Mouse (Mus musculus) right cerebral cortex, postnatal 4 days (tissue): ENCODE measurements around the gene Ppp4r3a.
"Not testable (repeated sequence)": the region's sequence is repeated elsewhere in the genome, so short reads cannot be mapped to it uniquely, and the experiment has no call there.

ENCODE experiments used
- DNase-seq: peaks from one replicate; pipeline ENCODE4 v3.0.0-alpha.2; 2022

The Ppp4r3a gene

GRCm38 (mm10) chr12:101028247-101028953 is 55.1 kb downstream of the Ppp4r3a start:
- DNase-seq: no peak

- no peak for DNase-seq
Measured at GRCm38 (mm10) chr12:101027451-101028246, 55.9 kb downstream of the Ppp4r3a start.

GRCm38 (mm10) chr12:101026946-101027345 is 56.6 kb downstream of the Ppp4r3a start:
- DNase-seq: no peak

DNA sequence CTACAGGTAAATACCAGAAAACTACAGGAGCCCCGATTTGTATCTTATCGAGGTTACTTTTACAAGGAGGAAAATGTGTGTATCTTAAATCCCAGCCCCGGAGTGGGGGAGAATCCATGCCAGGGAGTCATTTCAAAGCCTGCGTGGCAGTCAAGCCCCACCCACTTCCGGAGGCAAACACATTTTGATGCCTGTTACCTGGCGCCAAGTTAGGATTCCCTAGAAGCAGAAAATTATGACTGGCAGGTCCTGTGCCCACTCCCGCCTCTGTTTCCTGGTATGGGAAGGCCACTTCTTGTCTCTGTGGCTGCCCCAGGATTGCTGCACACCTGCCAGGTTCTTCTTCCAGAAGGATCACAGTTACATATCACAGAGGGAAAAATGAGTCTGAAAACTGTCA is 57.0 kb downstream of the Ppp4r3a start:
- DNase-seq: no peak

DNA sequence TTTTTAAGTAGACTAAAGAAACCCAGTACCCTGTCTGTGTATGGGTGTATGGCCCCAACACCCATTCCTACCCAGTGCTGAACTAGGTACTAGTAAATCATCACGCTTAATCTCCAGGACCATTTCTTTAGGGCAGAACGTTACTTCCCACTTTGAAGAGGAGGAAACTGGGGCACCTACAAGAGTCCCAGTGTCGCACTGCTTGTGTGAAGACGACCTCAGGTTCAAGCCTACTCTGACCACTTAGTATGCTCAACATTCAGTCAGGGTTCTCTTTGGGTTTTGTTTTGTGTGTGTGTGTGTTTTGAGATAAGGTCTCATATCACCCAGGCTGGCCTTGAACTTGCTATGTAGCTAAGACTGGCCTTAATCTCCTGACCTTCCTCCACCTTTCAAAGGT is 57.5 kb downstream of the Ppp4r3a start:
- DNase-seq: no peak

- no peak for DNase-seq
Measured at GRCm38 (mm10) chr12:101025379-101025778, 58.1 kb downstream of the Ppp4r3a start.

- DNase-seq: no peak
Measured at GRCm38 (mm10) chr12:101024824-101025223, 58.7 kb downstream of the Ppp4r3a start.

DNA sequence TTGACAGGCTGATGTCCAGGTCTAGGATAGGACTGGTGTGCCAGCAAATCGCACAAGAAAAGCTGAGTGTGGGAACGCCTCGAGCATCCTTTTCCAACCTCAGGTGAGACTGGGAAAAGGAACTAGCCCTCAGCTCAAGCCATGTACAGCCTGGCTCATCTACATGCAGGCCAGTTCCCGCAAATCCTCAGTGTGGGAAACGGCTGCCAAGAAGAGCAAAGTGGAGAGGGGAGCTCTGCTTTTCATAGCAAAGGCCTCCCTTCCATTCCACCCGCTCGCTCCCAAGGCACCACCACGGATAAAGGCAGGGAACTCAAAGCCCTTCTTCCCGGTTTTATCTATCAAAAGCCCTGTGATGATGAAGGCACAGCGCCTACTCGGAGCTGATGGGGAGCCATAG is 60.4 kb downstream of the Ppp4r3a start:
- no peak for DNase-seq

GRCm38 (mm10) chr12:101022353-101022752 is 61.1 kb downstream of the Ppp4r3a start:
- no peak for DNase-seq

- DNase-seq: no peak
Measured at GRCm38 (mm10) chr12:101021484-101022226, 61.8 kb downstream of the Ppp4r3a start.

DNA sequence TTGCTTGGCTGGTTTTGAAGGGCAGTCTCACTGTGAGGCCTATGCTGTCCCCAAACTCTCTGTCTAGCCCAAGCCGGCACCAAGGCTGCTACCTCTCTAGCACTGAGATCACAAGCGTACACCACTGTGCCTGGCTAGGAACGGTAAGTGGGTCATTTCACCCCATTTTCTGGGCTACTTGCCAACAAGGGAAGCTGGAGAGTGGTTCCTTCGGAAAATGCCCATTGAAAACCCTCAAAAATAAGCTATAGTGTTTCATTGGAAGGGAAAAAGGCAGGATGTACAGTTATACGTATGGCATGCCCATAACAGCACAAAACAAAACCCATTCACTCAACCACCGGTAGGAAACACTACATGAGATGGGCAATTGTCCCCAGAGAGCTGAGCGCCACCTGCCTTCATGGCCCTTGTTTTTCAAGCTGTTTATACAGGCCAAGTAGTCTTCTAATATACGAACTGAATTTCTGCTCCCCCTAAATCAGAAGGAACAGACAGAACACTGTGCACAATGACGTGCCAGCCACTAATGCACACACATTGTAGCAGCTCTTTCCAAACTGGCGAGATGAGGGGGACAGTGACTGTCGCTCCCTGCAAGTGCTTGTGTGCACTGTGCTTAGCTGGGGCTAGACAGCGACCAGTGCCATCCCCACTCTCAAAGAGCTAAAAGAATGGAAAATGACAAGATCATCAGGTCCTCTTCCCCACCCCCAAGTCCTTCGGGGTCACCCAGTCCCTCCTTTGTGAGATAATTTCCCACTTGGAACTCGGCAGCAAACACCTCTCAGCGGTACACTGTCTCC is 63.1 kb downstream of the Ppp4r3a start:
- DNase-seq: no peak

GRCm38 (mm10) chr12:101019443-101019842 is 64.1 kb downstream of the Ppp4r3a start:
- no peak for DNase-seq

DNA sequence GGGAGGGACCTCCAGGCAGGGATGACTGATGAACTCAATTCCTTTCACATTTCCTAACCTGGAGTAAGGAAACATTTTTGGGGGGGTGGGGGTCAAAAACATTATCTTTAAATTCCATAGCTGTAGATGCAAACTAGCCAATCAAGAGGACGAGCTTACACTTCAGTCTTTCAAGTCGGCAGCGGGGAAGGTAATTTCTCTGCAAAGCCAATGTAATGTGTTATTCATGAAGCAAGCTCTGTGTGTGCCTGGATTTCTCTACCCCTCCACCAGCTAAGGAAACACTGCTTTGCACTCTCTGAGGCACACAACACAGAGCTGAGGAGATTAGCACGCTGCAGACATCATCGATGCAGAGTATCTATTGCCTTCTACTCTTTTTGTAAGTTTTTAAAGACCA is 64.5 kb downstream of the Ppp4r3a start:
- DNase-seq: no peak

DNA sequence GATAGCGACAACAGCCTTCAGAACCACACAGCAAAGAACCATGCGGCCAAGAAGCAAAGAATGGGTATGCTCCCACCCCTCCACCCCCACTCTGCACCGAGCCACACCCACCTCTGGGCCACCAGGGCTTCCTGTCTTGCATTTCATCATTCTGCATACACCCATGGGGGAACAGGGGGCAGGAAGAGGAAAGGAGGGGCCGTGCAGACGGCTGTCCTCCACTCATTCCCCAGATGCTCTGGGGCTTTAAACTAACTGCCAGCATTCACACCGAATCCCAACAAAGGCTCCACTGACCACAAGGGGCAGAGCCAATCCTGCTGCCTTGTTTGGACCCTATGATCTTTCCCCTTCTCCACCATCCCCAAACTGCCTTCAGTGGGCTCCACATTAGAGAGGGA is 65.5 kb downstream of the Ppp4r3a start:
- no peak for DNase-seq

DNA sequence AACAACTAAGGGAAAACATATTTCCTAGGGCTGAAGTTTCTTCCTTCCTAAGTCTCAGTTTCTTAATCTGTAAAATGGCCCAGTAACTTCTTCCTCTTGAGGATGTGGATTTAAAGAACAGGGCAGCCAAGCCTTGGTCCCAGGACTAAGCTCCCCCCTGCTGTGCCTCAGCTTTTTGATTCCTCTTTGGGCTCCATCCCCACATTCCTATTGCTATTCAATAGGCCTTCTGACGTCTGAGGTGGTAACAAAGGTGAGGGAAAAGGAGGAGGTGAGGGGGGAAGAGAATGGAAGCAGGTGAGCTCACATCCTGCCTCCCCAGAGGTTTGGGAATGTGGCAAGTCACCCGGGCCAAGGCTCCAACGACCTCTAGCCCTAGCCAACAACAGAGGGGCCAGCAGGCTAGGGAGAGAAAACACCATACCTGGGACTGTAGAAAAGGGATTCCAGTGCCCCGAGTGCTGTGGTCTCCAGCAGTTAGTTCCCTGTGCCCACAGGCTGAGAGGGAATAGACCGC is 67.0 kb downstream of the Ppp4r3a start:
- DNase-seq: no peak

DNA sequence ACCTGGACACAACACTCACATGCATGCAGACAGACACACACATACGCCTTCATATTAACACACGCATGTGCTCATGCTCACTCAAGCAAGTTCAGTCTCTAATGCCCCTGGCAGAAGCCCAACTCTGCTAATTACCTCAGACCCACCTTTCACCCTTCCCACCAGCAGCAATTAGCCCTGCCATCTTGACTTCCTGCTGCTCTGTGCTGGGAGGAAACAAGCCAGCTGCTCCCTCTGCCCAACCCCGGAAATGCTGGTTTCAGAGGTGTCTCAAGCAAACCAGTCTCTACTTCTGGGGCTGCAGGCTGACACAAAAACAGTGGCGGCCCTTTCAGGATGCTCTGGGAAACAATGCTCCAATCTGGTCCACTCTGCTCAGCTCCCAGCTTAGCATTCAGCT is 67.6 kb downstream of the Ppp4r3a start:
- no peak for DNase-seq

- no peak for DNase-seq
Measured at GRCm38 (mm10) chr12:101015165-101015560, 68.3 kb downstream of the Ppp4r3a start.

DNA sequence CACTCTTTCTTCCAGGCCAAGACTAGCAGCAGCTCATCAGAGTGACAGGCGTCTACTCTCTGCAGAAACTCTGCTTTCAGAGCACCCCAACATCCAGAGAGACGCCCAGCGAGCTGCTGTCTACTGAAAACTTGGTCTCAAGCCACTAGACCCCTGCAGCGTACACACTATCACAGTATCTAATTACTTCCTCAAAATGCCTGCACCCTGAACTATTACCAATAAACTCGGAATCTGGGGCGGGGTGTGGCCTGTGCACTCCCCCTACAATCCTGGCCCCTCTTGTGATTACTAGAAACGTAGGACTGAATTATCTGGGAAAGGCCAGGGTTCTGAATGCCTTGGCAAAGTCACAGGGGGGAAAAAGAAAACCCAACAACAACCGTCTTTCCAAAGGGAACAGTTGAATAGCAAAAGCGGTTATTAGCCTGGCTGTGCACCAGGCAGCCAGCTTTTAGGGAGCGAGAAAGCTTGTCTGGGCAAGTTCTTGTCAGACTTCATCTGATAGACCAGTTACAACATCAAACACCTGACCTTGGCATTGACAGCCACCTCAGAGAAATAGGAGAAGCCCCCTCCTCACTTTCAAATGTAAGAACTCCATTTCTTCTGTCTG is 68.8 kb downstream of the Ppp4r3a start:
- DNase-seq: no peak

DNA sequence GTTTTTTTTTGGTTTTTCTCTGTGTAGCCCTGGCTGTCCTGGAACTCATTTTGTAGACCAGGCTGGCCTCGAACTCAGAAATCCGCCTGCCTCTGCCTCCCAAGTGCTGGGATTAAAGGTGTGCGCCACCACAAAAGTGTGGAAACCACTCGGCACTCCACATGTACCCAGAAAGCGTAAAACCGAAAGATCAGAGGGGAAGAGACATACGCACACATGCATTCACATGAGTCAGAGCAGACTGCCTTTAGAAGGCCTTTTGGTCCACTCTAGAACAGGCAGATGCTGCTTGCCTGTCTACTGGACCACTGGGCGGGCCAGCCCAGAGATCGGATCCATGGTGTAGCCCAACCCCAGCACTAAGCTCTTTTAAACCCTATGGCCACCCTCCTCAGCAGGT is 69.8 kb downstream of the Ppp4r3a start:
- not testable (repeated sequence) for DNase-seq

DNA sequence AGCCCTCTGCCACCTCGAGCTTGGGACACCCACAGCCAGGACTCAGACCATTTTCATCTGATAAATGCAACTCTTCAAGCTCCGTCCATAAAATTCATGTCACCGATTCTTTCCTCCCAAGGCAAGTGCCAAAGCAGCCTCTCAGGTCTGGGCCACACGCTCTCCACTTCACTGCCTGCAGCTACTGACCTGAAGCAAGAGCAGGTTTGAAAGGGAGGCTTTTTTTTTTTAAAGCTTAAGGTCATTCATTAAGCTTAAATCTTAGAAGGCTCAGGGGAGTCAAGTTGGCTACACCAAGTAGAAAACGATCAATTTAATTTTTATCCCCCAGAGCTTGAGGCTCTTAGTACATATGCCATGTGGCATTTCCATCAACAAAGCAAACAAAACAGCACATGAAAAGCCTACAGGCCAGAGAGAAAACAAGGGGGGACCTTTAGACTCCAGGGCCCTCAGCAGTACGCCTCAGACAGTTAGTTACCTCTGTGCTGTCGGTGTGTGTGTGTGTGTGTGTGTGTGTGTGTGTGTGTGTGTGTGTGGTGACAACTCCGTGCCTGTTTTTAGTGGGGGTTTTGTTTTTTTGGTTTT is 70.3 kb downstream of the Ppp4r3a start:
- DNase-seq: no peak

GRCm38 (mm10) chr12:101012197-101013077 is 71.1 kb downstream of the Ppp4r3a start:
- no peak for DNase-seq
